Mouse (Mus musculus) adrenal gland (tissue): Measurements from ENCODE around the gene Haus3.

Experiments
- intact Hi-C: fragments of 180-260 bp; cut with DNase I; formaldehyde crosslinking; loops from one replicate; pipeline ENCODE4 v1.15.1; 2025

Gene Haus3

DNA sequence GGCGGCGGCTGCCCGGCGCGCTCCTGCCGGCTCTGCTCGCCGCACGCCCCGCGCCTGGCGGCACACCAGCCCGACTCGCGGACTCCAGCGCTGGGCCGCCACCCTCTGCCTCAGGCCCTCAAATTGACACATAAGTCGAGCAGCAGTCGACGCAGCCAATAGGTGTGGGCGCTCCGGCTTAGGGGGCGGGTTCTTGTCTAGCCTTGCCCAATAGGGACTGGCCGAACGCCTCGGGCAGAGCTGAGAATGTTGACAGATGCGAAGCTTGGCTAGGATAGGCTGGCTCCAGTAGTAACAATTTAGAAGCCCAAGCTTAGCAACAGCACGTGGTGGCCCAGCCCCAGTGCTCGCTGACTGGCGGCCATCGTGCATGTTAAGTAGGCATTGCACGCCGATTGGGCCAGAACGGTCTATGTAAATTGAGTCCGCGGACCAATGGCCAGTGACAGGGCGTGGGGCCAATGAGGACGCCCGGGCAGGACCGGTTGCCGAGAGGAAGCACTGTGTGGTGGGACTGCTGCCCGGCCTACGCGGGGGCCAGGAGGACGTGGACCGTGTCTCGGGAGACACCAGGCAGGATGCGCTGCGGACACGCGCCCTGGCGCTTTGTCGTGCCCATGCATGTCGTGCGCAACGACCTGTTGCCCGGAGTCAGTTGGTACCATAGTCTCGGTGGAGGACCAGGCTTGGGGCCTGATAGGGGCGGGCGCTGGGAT, 18.4 kb upstream of the Haus3 start, which contains the start of gene Mxd4:
Gene Mxd4, minus strand, starts transcription at position 120 of the 716 bp plus-strand sequence.
- intact Hi-C loops: no loop called here

DNA sequence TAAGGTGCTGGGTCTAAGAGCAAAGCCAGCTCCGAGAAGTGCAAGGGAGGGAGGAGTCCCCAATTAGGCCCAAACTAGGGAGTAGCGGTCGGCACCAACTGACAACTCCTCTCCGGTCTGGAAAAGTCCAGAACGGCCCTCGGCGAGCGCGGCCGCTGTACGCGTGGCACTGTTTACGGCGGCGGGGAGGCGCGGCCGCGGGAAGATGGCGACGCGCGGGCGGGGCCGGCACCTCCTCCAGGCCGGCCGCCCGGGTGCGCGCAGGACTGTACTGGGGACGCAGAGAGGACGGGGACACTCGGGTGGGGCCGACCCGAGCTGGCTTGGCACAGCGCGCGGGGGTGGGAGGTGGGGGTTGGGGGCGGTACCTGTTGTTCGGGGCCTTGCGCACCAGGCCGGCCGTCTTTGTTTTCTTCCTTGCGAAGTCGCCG, 17.6 kb upstream of the Haus3 start:
- intact Hi-C loops: no loop called here

DNA sequence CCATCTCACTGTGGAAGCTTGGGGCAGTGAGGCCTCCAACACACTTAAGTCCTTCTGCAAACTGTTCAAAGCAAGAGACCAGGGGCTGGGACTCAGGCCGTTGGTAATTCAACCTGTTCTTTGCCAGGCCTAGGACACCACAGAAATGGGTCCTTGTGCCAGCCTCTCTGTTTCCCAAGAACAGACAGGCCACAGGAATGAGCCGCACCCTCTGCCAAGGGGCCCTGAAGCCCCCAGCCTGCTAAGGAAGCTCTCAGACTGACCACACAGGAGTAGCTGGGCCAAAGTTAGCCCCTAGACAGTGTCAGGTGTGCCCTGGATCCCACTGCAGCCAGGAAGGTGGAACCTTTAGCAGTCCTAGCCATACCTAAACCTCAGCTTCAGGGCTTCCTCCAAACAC, 17.1 kb upstream of the Haus3 start:
- intact Hi-C loops: no loop called here

DNA sequence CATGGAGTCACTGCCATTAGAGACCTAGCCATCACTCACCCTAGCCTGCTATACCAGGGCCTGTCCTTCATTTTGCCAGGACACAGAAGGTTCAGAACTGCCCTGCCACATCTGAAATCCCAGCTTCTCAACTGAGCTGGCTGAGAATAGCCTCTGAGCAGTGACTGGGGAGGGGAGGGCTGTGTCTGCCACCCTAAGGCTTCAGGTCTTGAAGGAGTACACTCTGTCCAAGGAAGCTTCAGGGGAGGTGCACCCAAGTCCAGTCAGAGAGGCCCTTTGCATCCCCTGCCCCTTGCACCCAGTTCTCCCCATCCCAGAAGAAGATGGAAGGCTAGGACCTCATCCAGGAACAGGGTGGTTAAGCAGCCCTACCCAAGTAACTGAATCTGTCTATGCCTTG, 16.5 kb upstream of the Haus3 start:
- intact Hi-C loops: no loop called here

DNA sequence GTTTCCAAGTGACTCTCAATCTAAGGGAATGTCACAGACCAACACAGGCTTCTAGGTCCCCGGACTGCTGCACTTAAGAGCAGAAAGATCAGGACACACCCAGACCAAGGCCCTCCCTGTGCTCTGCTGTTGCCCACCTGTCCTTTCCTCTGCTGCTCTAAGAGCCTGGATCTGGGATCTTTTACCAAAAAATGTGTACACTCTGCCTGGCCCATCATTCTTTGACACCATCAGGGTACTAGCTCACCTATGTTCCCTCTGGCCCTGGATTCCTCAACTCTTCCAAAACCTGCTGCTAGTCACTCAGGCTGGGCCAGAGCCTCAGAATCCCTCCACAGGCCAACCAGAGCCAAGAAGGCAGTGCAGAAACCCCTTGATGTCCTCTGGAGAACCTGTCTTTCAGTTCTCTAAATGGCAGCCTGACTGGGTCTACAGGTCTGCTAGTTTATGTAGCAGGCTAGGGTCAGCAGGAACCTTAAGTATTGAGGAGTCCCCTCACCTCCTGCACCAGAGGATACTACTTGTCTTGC, 15.8 kb upstream of the Haus3 start:
- intact Hi-C loops: no loop called here

DNA sequence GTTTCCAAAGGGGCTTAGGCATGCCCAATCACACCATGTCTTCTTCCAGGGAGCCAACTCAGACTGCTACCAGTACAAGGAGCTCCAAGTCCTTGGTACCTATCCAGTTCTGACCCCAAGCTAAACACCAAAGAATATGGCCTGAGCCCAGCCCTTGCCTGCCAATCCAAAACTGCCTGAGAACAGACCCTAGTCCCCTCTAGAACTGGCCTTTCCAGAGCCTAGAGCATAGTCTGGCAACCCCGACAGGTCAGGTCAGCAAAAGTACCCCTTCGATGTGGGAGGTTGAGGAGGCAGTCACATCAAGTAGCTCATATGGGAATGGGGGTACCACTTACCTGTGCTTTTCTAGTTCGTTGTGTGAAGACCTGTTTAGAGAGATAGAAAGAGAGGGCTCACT, 14.6 kb upstream of the Haus3 start:
- intact Hi-C loops: no loop called here

DNA sequence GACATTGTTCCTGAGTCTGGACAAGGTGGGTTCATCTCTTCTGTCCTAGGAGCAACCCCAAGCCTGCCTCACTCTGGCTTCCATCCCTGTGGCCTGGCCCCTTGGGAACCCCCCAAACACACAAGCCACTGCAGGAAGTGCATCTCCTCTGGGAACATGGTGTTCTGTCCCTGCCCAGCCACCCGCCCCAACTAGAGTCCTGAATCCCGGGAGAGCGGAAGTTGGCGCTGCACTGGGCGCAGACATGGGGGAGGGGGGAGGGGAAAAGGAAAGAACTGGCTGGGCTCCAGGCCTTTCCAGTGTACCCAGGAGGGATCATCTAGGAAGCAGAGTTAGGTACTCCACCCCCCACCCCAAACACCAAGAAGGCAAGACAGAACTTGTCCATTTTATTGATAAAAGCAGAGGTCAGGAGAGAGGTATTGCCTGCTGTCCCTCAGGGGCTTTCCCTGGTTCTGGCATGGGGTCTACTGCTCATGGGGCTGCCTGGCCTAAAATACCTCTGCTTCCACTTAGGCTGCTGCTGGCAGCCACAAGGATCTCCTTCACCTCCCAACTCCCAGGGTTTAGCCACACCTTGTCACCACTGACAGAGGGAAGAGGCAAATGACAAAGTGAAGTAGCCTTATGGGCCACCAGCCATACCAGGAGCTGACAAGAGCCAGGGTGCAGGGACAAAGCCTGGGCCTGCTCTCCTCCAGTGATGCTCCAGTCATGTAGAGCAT, 14.0 kb upstream of the Haus3 start:
- intact Hi-C loops: no loop called here

DNA sequence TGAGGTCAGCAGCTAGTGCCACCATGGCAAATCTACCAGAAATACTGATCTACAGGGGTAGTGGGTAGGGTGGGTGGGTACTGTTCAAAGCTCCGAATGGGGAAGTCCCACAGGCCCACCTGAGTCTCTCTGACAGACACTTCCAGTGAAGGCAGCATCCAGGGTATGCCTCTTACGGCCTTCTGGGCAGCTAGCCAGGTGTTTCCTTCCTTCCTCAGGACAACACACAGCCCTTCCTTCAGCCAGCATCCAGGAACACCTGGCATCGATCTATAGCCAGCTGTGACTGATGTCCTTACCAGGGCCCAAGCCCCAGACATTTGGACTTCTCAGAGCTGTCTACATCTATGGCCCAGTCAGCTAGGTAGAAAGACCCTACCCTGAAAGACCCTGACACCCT, 13.2 kb upstream of the Haus3 start:
- intact Hi-C loops: no loop called here

DNA sequence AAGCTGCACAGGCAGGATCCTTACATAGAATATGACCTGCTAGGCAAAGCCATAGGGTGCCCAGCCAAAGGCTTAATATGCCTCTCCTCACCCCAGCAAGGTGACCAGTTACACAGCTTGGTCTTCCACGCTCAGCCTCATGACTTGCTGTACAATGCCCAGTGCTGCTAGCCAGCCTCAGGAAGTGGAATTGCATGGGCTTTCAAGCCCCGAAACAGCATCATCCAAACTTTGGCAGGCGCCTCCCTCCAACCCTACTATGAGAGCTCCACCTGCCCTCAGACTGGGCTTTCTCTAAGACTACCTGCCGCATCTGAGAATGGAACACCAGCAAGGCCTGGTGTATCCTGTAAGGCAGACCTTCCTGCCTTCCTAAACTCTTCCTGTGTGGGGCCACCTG, 8.5 kb upstream of the Haus3 start:
- intact Hi-C loops: no loop called here

DNA sequence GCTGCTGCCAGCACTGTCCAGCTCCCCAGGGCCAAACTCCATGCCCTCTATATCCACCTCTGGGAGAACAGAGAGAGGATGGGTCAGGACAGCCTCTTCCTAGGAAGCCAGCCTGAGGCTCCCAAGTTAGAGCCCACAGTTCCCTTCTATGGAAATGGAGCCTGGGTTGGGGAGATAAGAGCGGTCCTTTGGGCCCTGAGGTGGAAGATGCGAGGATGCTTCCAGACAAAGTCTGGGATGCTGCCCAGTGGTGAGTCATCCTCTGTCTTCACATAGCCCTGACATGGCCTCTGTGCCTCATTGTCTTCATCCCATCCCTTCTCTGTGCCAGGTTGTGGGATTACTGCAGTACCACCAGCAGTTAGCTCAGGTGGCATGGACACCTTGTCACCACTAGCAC, 7.8 kb upstream of the Haus3 start:
- intact Hi-C loops: no loop called here

DNA sequence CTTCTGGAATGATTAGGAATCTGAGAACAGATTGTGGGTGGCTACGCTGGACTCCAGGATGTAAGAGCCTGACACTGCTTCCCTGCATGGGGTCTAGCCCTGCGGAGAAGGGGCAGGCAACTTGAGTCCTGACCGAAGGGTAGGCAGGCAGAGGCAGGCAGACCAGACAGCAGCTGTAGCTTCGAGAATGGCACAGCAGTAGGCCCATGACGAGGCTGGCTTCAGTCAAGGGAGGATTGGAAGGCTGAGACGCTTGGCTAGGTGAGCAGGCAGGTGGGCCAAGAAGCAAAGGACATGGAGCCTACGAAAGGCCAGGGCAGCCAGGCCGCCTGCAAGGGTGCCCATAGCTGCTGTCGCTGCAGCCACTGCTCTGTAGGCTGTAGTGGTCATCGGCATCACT, 7.4 kb upstream of the Haus3 start:
- intact Hi-C loops: no loop called here

DNA sequence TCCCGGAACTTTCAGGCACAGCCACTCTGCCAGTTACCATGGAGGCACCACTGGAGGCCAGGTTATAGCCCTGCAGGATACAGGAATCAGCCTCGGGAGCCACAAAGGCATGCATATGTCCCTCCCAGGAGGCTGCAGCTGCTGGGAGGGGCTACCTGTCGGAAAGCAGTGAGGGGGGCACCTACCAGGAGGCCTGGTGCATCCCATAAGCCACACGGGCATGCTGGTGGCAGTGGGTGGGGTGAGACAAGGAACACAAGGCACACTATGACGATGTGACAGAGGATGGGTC, 6.0 kb upstream of the Haus3 start:
- intact Hi-C loops: no loop called here

DNA sequence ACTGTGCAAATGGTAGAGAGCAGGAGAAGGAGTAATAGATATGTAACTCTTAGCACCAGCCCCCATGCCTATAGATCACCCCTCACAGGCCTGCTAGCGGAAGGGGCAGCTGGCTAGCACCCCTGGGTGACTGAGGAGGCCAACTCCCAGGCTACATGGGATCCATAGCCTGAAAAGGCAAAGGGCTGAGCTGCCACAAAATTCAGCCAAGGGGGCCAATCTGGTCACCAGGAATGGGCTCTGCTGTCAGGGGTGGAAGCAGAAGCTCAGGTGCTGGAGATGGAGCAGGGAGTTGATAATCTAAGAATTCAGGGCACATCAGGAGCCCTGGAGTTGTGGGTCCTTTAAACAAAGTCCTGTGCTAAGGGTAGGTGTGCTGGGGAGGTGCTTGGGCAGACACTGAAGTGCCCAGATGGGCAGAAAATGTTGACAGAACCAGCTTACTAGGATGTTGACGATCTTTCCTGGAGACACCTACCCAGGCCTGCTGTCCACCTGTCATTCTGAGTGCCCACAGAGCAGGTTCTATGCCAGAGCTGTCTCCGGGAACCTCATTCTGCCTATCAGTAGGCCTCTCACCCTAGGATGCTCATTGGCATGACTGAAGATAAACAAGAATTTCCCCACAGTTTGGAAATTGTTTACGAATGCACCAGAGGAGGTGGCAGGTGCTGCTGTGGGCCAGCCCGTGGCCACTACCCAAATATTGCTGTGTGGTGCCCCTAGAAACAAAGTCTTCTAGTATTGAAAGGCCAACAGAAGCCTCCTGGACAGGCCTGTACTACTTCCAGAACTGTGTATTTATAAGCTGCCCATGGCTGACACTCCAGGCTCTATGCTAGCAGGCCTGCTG, 5.4 kb upstream of the Haus3 start:
- intact Hi-C loops: no loop called here

DNA sequence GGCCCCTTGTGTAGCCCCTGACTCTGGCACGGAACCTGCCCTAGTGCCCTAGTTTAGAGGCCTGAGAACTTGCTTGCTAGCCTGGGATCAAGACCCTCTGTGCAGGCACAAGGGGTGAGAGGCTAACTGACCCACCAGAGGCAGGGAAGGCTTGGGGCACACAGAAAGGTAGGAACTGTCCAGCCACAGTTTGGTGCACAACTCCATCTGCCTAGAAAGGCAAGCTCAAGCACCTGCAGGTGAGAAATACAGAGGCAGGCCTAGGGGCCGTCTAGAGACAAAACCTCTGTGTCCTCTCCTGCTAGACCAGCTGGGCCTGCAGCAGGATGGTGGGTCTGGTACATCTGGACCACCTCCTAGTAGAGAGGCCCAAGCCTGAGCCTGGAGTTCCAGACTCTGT, 4.7 kb upstream of the Haus3 start:
- intact Hi-C loops: no loop called here

DNA sequence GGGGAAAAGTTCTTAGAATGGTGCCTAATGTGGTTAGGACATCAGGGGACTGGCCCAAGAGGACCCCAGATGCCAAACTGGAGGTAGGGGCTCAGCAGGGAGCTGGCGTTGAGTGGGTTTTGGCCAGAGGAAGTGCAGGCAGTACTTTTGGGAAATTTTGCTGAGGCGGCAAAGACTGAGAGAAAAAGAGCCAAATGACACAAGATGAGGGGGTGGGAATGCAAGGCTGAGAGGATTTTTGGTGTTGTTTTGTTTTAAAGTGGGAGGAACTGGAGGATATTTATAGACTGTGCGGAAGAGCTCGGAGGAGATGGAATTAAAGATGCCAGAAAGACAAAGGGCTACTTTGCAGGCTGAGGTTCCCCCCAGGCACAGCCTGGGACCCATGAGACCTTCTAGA, 1.4 kb upstream of the Haus3 start:
- intact Hi-C loops: no loop called here

DNA sequence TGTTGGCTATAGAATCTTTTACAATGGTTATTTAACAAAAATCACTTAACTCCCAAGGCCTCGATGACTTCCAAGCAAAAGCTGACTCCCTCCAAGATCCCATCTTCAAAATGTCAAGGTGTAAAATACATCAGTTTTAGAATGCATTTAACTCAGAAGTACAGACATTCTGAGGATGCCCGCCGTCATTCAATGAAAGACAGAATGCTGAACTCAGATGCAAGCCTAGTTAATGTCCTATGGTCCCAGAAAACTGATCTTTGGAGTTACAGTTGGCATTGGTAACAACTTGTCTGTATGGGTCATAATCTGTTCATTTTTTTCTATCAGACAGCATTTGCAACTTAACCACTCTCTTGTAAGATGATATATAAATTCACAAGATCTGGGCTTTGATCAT, 627 bp upstream of the Haus3 start:
- intact Hi-C loops: no loop called here

DNA sequence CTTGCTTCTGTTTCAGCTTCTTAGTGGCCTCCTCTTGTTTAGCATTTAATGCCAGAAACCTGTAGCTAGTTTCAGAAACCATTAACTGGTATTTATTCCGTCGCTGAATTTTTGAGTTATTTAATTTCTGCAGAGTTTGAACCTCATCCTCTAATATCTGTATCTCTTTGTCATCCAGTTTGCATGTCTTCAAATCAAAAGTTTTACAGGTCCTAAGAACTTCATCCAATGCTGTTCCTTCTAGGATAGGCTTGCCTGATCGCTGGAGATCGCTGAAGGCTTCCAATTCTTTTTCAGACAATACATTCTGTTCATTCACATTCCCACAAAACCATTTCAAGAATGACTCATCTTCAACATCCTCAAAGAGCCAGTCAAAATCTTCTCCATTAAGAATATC, 1.5 kb downstream of the Haus3 start:
- intact Hi-C loops: no loop called here

DNA sequence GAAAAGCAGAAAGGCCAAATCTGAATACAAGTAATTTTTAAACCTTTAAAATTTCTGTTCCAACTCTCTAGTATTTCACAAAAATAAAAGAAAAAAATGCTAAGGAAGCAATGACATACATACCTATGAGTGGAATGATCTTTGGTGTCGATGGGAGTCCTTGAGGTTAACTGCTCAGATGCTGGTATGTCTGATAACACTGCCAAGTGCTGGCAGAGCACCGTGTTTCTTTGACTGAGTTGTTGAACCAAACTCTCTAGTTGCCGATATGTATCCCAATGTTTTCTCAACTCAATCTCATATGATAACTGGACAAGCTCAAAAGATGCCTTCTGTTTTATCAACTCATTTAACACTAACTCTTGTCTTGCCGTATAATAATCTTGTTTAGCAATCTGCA, 3.5 kb downstream of the Haus3 start:
- intact Hi-C loops: no loop called here

DNA sequence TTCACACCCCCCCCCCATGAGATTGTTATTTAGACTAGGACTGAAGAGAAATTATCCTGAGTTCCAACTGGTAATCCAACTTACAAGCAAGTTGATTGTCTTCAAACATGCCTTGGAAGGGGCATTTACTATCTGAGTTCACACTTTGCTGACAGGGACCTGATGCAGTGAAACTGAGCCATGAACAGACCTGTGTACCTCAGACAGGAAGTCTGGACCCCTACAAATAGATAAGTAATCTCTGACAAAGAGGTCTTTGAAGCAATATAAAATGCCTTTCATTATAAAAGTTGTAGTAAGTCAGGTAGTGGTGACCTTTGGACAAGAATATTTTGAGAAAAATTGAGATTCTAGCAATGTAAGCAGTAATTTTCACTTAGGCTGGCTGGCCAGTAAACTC, 20.9 kb downstream of the Haus3 start:
- intact Hi-C loops: loop anchor here (10.0 kb wide), 1 partner anchor 154 kb away; the partner anchor contains the start of gene Nat8l

DNA sequence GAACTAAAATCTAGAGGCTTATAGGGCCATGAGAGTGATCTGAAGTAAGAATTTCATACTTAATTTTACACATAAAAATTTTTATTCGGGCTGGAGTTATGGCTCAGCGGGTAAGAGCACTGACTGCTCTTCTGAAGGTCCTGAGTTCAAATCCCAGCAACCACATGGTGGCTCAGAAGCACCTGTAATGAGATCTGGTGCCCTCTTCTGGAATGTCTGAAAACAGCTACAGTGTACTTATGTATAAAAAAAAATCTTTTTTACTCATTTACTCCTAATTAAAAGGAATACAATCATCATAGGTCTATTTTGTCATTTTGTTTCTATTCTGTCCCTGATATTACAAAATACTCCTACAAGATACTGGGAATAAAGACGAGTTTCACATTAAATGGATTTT, 21.8 kb downstream of the Haus3 start:
- intact Hi-C loops: loop anchor here (10.0 kb wide), 1 partner anchor 153 kb away; the partner anchor contains the start of gene Nat8l

DNA sequence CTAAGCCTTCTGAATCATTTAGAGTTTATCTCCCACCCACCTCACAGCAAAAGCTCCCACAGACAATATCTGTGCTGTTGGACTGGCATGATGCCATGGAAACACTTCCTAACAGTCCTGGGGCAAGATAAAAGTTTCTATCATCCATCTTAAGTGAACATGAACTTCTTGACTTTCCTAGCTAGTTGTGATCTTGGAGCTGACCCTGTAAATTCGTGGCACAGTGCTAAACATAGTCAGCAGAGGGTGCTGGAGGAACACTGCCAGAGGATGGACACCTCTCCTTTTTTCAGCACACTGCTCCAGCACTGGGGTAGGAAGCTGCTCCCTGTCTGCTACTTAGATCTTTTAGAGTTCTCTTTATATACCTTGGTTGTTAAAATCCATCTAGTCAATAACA, 29.6 kb downstream of the Haus3 start:
- intact Hi-C loops: loop anchor here (10.0 kb wide), 1 partner anchor 145 kb away; the partner anchor contains the start of gene Nat8l

DNA sequence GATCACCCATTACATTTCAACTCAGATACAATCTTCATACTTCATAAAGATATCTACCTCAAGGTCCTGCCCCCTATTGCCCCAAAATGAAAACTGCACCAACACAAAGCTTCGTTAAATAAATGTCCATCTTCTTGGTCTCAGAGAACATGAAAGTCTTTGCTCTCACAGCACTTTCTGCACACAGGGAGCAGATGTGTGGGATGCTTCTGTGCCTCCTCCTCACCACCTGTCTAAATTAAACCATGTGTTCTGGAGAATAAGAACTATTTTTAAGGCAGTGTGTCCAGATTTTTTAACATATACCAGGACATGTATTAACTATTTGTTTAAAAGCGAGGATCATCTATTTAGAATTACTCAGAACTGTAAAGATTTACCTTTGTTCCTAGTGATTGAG, 36.6 kb downstream of the Haus3 start:
- intact Hi-C loops: no loop called here
